Mouse (Mus musculus) frontal cortex, postnatal 14 days (tissue): ENCODE results near the gene Tas2r119.
"Not testable (repeated sequence)": the region's sequence is repeated elsewhere in the genome, so short reads cannot be mapped to it uniquely, and the experiment has no call there.

ENCODE experiments used
- DNase-seq, 2 experiments: peaks; one replicate each; pipeline ENCODE4 v3.0.0; 2022; ENCODE audit warnings: low spot score in 2 of 2

Tas2r119 gene

DNA sequence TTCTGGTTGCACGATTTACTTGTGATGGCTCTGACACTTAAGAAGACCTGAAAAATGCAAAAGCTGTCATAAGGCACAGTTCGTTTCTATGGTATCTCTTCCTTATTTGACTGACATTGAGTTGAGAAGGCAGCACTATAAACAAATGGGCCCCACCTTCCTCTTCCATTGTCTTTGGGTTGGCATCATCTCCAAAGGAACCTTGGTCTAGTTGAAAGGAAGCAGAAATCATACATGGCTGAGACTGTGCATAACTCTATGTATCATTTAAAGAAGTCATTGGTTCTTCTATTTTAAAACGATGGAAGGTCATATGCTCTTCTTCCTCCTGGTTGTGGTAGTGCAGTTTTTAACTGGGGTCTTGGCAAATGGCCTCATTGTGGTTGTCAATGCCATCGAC lies at the start of gene Tas2r119:
Tas2r119 (plus strand) TSS at position 301 of the 400 bp plus-strand sequence.
- DNase-seq = no peak

GRCm38 (mm10) chr15:32132315-32132714 lies 44.8 kb upstream of the Tas2r119 start:
- no peak for DNase-seq

- DNase-seq = no peak
Observed at GRCm38 (mm10) chr15:32141657-32142056, 35.4 kb upstream of the Tas2r119 start.

GRCm38 (mm10) chr15:32144269-32144668 lies 32.8 kb upstream of the Tas2r119 start:
- DNase-seq = no peak

DNA sequence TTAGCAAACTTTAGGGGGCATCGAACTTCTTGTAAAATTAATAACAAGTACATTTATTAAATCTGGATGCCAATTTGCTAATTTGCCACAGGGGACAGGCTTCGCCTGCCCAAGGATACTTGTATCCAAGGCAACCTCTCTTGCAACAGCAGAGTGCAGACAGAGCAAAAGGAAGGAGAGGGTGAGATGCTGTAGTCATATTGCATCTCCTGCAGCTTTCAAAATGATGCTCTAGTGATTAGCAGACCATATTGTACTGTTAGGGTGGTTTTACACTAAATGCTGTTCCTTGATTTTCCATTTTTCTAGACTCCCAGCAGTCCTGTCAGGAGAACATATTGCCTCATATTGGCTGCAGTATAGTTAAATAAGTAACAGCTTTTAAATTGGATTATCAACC lies 23.7 kb upstream of the Tas2r119 start:
- no peak for DNase-seq

DNA sequence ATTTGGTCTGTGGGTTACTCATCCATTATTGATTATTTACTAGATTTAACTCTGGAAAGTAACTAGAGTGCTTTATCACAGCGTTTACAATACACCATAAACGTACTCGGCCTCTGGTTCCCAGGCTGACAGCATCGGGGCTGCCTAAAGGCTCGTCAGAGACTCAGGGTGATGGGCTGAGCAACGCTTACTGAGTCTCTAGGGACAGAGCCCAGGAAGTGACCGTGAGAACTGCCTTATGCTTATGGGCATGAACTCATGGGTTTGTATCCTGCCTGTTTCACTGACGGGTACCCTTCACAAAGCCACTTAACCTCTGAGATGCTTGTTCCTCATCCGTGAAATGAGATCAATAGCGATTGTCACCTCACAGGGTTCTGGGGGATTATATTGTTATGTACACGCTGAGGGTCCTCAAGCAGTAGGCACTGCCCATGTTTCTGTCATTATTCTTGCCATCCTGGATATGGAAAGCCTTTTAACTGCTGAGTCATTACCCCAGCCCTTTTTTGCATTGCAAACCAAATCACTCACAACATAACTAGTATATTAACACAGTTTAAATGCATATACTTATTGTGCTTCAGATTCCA lies 23.1 kb upstream of the Tas2r119 start:
- no peak for DNase-seq

GRCm38 (mm10) chr15:32156126-32156525 lies 21.0 kb upstream of the Tas2r119 start:
- no peak for DNase-seq

DNA sequence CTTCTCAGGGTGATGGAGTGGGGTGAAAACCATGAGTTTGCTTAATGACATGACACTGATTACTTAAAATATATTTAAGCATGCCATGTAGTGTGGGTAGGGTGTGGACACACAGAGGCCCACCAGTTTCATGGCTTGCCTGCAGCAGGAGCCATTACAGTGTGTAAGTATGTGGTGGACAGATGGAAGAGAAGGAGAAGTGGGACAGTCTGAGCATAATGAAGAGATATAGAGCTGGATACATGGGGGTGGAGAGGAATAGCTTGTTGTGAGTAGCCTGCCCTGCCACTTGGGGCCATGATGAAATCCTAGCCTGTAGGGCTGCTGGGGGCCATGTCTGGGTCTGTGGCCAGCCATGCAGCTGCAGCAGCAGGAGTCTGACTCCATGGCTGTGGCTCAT lies 16.8 kb upstream of the Tas2r119 start:
- DNase-seq = no peak

DNA sequence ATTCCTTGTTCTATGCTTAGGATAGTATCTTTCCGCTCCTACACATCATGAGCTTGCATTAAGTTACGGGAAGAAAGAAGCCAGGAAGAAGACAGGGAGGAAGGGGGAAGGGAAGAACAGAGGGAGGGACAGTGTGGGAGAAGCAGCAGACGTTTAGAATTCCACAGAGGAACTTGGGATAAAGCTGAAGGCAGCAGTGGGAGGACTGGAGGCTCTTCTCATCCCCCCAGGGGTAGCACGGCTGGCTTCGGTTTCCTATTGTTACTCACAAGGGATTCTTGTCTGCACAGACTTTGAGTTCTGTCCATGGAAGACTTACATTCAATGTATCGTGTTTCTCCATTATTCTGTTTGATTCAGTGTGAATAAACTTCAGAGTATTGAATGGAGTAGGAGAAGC lies 5.3 kb upstream of the Tas2r119 start:
- no peak for DNase-seq

GRCm38 (mm10) chr15:32172175-32172987 lies 4.7 kb upstream of the Tas2r119 start:
- DNase-seq = no peak

DNA sequence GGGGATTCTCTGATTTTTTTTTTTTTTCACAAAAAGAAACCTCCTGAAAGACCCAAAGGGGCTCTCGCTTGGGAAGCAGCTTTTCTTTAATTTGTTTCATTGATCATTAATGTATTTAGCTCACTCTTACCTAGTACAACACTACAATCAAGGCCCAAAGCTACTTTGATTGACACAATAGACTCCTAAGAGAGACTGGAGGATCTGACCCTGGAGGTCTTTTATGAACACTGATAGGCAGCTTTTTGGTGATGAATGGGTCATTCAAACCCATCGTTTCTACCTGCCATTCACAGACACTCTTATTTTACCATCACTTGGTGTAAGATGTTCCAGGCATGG lies 4.1 kb upstream of the Tas2r119 start:
- no peak for DNase-seq

DNA sequence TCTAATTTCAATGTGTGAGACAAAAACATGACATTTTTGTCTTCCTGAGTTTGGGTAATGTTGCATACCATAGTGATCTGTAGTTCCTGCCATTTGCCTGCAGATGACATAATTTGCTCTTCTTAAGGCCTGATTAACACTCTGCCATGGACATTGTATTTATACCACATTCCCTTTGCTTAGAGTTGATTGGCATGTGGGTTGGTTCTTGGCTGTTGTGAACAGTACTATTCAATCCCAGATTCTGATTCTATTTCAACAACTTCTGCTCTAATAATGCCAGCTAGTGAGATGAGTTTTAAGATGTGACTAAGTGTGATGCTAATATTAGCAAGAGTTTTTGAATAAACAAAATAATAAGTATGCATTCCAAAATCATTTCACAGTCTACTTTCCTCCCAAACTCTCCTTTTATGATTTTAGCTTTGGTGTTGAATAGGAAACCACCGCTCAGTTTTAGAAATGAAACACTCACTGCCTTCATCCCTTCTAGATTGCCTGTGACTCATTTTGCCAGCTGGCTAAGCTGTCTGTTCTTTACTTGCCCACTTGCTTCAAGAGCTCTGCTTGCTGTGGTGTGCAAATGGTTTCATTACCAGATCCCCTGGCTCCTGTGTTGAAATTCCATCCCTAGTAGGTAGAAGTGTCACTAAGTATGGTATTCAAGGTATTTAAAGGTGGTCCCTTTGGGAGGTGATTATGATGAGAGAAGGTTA lies 3.1 kb downstream of the Tas2r119 start:
- no peak for DNase-seq

DNA sequence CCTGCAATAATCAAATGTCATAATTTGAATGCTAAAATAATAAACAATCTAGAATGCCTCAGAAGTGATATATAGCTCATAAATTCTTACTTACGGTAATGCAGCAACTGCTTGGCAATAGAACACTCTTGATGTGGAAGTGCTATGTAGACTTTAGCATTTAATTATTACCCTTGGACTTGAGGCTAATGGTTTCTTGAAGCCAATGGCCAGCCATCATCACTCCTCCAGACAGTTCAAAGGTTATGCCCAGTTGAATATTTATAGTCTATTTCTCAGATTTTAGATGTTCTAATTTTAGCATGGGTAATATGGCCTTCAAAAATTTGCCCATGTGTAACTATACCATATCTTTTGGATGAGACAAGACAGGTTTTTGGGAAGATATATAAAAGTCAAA lies 4.9 kb downstream of the Tas2r119 start:
- no peak for DNase-seq

GRCm38 (mm10) chr15:32184964-32185363 lies 7.9 kb downstream of the Tas2r119 start:
- no peak for DNase-seq

- no peak for DNase-seq
Observed at GRCm38 (mm10) chr15:32189879-32190278, 12.8 kb downstream of the Tas2r119 start.

GRCm38 (mm10) chr15:32190436-32190835 lies 13.3 kb downstream of the Tas2r119 start:
- no peak for DNase-seq

DNA sequence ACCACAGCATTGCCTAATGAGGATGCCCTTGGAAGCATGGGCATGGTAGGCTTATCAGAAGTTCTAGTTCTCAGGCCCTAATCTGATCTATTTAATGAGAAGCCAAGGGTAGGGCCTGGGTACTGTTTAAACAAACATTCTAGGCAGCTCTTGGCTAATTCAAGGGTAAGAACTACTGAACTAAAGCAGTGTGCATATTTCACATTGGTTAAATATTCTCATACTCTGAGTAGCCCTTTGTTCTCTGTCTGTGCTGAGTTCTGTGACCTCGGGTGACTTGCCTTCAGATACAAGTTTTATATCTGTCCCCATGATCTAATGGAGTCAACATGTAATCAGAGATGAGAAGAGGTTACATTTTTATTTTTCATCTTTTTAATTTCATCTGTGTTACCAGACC lies 15.9 kb downstream of the Tas2r119 start:
- DNase-seq = no peak

- DNase-seq = no peak
Observed at GRCm38 (mm10) chr15:32198076-32198475, 21.0 kb downstream of the Tas2r119 start.

GRCm38 (mm10) chr15:32198561-32198960 lies 21.5 kb downstream of the Tas2r119 start:
- no peak for DNase-seq

- no peak for DNase-seq
Observed at GRCm38 (mm10) chr15:32203242-32203641, 26.2 kb downstream of the Tas2r119 start.

GRCm38 (mm10) chr15:32204908-32205307 lies 27.8 kb downstream of the Tas2r119 start:
- peak in 1 of 2 experiments; percentile 15 for DNase-seq

GRCm38 (mm10) chr15:32214687-32215086 lies 37.6 kb downstream of the Tas2r119 start:
- not testable (repeated sequence) for DNase-seq

GRCm38 (mm10) chr15:32223028-32223427 lies 45.9 kb downstream of the Tas2r119 start:
- no peak for DNase-seq
